Mouse (Mus musculus): Measurements from ENCODE around the gene Tgm2.
A peak's percentile ranks its signal among the peaks of the same experiment; 100 is the strongest.

Tgm2 gene

DNA sequence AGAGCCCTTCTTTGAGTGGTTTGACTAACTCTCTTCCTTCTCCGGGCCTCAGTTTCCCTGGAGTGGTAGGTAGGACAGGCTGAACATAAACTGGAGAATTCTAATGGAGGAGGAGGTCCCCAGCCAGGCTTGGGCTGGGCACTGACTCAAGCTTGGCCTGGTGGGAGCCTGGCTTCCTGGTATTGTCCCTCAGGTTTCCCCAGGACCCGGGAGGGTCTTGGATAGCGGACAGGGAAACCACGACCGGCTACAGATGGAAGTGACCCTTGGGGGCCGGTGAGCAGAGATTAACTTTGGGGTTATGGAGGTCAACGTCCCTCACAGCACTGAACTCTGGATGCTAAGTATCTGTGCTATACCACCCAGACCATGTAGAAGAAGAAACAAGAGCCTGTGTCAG lies 5.0 kb downstream of the Tgm2 start:
- no peak for DNase-seq (ENCODE audit: low spot score)

- DNase-seq (ENCODE audit: low spot score): no peak
Measured at GRCm38 (mm10) chr2:158140664-158141063, 5.6 kb downstream of the Tgm2 start.

GRCm38 (mm10) chr2:158139628-158140027 lies 6.6 kb downstream of the Tgm2 start:
- DNase-seq (ENCODE audit: low spot score): no peak

DNA sequence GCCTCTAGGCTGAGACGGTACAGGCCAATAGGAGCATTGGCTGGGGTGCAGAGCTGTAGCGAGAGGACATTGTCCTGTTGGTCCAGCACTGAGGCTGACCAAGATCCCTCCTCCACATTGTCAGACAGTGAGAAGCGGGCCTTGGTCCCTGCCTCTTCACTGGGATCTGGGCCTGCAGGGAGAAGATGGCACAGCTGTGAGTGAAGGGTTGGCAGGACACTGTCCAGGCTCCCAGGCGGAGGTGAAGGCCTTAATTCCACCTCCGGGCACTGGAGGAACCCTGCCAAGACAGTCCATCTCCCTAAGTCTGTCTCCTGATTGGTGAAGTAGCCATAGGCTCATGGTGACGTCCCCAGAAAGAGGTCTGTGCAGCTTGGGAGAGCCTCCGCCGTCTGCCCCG lies 7.5 kb downstream of the Tgm2 start:
- no peak for DNase-seq (ENCODE audit: low spot score)

DNA sequence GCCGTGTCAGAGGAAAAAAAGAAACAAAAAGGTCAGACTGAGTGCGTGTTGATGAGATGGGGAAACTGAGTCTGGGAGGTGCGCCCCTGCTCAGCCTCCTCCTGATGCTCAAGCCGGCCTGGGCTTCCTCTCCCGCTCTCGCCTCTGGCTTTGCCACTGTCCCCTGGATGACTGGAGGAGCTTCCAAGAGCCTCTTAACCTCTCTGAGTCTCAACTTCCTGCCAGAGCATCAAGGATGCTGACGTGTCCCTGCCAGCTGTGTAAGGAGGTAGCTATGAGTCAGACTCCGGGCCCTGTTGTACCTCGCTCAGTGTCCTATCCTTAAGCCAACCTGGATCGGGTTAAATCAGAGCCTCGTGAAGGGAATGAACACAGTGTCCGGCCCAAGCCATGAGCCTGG lies 8.5 kb downstream of the Tgm2 start:
- no peak for DNase-seq (ENCODE audit: low spot score)

- DNase-seq (ENCODE audit: low spot score): no peak
Measured at GRCm38 (mm10) chr2:158136205-158136604, 10.0 kb downstream of the Tgm2 start.

GRCm38 (mm10) chr2:158133050-158133449 lies 13.2 kb downstream of the Tgm2 start:
- DNase-seq (ENCODE audit: low spot score): no peak

GRCm38 (mm10) chr2:158132320-158132719 lies 13.9 kb downstream of the Tgm2 start:
- DNase-seq (ENCODE audit: low spot score): no peak

DNA sequence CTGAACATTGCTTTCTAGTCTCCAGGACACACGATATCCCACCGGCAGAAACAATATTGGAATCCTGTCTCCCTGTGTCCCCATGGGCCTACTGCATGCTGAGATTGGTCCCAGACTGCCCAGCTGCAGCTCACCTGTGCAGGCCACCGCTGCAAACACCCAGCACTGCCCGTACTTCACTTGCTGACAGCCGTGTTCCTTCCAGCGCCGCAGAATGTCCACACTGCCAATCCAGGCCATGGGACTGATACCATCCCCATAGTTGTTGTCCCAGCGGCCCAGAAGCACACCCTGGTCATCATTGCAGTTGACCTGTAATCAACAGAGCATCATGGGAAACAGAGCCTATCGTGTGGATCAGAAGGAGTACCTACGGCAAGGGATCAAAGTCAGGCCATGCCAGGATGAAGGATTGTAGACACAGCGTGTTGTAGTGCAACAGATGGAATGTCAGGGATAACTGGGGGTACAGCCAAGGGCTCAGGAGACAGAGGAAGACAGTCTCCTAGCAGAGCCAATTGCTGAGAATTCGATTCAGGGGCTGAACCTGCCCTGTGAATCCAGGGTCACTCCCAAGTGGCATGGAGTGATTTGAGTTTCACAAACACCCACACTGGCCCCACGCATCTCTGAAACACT lies 14.9 kb downstream of the Tgm2 start:
- DNase-seq (ENCODE audit: low spot score): no peak

DNA sequence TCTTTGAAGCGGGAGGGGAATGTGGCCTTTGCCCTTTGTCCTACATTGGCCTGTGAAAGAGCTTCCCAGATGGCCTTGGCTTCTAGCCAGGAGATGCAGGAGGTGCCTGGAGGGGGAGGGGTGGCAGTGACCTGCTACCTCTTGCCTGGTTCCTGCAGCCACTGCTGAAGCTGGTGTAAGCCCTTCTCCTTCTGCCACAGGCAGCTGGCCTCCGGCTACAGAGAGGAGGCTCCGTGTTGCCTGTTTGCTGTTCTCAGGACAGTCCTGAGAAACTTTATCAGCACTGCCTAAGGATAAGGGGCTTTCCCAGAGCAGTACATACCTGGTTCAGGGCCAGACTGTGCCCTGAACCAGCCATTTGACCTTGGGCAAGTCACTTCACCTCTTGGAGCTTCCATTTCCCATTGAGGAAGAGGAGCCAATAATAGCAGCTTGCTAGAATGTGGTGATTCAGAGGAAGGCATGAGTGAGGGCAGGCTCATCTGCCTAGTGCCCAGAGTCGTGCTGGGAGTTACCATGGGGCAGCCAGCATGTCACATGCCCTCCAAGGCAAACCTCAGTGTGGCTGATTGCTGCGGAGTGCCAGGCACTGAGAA lies 15.7 kb downstream of the Tgm2 start:
- DNase-seq (ENCODE audit: low spot score): peak; percentile 92

- DNase-seq (ENCODE audit: low spot score): no peak
Measured at GRCm38 (mm10) chr2:158129291-158130002, 16.8 kb downstream of the Tgm2 start.

- no peak for DNase-seq (ENCODE audit: low spot score)
Measured at GRCm38 (mm10) chr2:158128461-158129130, 17.6 kb downstream of the Tgm2 start.

DNA sequence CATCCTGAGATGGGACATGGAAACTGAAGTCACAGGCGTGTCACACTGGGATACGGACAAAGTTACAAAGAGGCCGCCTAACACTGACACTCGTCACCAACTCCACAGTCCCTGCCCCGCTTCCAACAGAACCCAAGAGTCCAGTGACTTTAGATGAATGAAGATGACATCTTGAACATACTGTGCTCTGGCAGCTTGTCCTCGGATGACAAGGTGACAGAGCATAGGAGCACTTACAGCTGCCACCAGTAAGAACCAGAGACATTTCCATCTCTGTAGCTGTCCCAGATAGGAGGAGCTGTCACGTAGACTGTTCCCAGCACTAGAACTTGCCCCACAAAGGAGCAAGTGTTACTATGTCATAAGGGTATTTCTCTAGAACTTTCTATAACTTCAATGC lies 18.4 kb downstream of the Tgm2 start:
- no peak for DNase-seq (ENCODE audit: low spot score)

GRCm38 (mm10) chr2:158127245-158127644 lies 19.0 kb downstream of the Tgm2 start:
- DNase-seq (ENCODE audit: low spot score): no peak

DNA sequence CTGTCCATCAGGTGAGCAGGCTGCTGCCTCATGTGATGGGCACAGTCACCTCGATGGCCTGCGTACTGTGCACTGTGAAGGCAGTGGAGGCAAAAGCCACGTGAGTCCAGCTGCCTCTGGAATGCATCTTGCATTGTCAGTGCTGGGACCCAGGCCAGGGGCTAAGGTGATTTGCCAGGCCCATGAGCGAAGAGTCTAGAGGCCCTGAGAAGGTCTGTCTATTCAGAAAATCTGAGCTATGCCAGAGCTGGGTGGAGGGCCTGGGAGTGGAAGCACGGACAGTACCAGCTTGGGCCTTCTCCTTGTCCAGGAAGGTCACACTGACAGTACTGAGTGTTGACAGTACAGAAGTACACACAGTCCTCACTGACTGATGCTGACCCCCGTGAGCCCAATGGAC lies 23.4 kb downstream of the Tgm2 start:
- no peak for DNase-seq (ENCODE audit: low spot score)

GRCm38 (mm10) chr2:158121645-158122326 lies 24.4 kb downstream of the Tgm2 start:
- no peak for DNase-seq (ENCODE audit: low spot score)

GRCm38 (mm10) chr2:158120868-158121267 lies 25.4 kb downstream of the Tgm2 start:
- DNase-seq (ENCODE audit: low spot score): no peak

GRCm38 (mm10) chr2:158120211-158120610 lies 26.0 kb downstream of the Tgm2 start:
- DNase-seq (ENCODE audit: low spot score): no peak

GRCm38 (mm10) chr2:158119145-158119544 lies 27.1 kb downstream of the Tgm2 start:
- no peak for DNase-seq (ENCODE audit: low spot score)

DNA sequence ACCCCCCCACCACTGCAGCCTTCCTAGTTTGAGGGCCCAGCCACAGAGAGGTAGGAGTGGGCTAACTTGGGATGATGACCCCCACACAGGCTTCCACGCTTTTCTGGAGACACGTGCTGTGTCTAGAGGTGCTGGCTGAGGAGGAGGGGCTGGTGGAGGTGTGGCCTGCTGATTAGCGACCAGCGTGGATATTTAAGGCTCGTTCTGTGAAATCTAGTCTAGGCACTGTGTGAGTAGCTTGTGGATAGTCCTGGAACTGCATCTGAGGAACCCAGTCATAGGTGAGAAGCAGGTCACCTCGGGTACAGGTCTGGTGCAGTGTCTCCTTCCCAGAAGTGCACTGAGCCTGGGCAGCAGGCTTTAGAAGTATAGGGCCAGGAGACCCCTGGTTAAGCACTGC lies 29.6 kb downstream of the Tgm2 start:
- no peak for DNase-seq (ENCODE audit: low spot score)

DNA sequence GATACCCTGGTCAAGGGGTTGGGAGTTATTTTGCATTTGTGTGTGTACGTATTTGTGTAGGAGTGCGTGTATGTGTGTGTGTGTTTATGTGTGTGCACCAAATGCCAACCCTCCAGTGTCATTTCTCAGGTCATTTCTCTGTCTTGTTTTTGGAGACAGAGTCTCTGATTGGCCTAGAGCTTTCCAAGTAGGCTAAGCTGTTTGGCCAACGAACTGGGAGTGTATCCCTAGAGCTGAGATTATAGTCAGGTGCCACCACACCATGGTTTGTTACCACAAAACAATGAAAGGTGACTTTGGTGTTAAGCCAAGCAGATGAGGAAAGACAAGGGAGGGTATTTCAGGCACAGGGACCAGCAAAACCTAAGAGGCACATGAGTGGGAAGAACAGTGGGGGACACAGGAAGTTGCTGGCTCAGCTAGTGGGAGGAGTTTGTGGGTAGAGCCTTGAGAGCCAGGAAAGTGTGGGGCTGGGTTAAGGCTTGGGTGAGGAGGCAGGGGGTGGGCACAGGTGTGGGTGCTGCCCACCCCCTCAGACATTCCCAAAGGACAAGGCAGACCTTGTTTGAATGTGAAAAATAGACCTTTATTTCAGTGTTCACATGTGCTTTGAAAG lies 30.3 kb downstream of the Tgm2 start:
- DNase-seq (ENCODE audit: low spot score): no peak

DNA sequence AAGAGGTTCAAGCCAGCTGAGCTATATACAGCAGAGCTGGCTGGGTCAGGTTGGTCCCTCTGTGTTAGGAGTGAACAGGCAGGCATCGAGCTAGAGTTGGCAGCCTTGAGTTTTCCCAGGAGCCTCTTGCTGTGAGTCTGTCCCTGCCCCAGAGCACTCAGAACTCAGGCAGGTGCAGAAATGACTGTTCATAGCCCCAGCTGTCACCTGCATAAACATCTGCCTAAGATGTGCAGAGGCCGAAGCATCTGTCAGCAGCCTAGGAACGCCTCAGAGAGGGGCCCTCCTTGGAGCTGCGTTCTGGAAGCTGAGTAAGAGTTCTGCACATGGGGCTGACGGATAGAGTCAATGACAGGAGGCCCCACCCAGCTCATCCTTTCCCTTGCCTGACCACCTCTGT lies 31.3 kb downstream of the Tgm2 start:
- DNase-seq (ENCODE audit: low spot score): no peak
